Mouse (Mus musculus) thymus, adult 2 months (tissue): Measurements from ENCODE around the gene Gm5157.
"Not testable (repeated sequence)": the region's sequence is repeated elsewhere in the genome, so short reads cannot be mapped to it uniquely, and the experiment has no call there.

Experiments used
- CTCF ChIP-seq: fragments of 200-500 bp; IDR thresholded peaks from 2 replicates; pipeline ENCODE4 v1.5.1; 2012; ENCODE audit warnings: mild to moderate bottlenecking, control low read depth, low read length, moderate library complexity, borderline replicate concordance; ENCODE audit not compliant: control insufficient read depth, poor library complexity, insufficient read depth; ENCODE audit errors: extremely low read depth
- POLR2A ChIP-seq: fragments of 200-500 bp; IDR thresholded peaks from 2 replicates; pipeline ENCODE4 v1.6.1; 2012; ENCODE audit warnings: mild to moderate bottlenecking, low read length, control low read depth, moderate library complexity; ENCODE audit not compliant: control insufficient read depth, poor library complexity, insufficient read depth; ENCODE audit errors: extremely low read depth

DNA sequence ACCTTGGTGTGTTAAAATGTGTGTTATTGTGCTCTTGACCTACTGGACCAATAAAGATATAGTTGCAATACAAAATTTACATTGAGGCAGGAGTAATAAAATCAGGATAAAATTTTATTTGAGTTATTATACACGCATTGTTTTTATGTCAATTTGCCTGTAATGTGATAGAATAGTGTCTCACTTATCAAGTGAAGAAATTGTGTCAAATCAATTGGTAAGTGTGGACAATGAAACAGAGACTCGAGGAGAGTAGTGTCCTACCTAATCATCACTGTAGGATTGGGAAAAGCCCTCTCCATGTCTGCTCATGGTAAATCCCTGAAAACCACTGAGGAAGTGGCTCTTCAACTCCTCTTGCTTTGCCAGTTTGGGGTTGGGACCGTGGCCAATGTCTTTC, 28.3 kb downstream of the Gm5157 start, which contains the start of gene Vmn1r123:
- not testable (repeated sequence) for TF ChIP-seq CTCF, POLR2A
